Mouse (Mus musculus): ENCODE data around the gene Thsd7b.

The Thsd7b gene

GRCm38 (mm10) chr1:129272982-129273937 lies at the start of gene Thsd7b:
Gene Thsd7b (plus strand): TSS chr1:129273302.
- no peak for DNase-seq (ENCODE audit: low read depth, low spot score)
- Histone ChIP-seq H3K36me3 (ENCODE audit: control insufficient read depth, insufficient read depth, low read length, poor library complexity, severe bottlenecking) (no peaks in the 10 kb centered on the region), H3K27me3 (ENCODE audit: control insufficient read depth, insufficient read depth, low read length, poor library complexity, severe bottlenecking) (no peaks in the 10 kb centered on the region)

- Histone ChIP-seq H3K27me3 (ENCODE audit: control insufficient read depth, insufficient read depth, low read length, poor library complexity, severe bottlenecking) (no peaks in the 10 kb centered on the region), H3K36me3 (ENCODE audit: control insufficient read depth, insufficient read depth, low read length, poor library complexity, severe bottlenecking) (no peaks in the 10 kb centered on the region)
- DNase-seq (ENCODE audit: low read depth, low spot score) = peak; percentile 3
Observed at GRCm38 (mm10) chr1:129244292-129244691, 28.8 kb upstream of the Thsd7b start.

DNA sequence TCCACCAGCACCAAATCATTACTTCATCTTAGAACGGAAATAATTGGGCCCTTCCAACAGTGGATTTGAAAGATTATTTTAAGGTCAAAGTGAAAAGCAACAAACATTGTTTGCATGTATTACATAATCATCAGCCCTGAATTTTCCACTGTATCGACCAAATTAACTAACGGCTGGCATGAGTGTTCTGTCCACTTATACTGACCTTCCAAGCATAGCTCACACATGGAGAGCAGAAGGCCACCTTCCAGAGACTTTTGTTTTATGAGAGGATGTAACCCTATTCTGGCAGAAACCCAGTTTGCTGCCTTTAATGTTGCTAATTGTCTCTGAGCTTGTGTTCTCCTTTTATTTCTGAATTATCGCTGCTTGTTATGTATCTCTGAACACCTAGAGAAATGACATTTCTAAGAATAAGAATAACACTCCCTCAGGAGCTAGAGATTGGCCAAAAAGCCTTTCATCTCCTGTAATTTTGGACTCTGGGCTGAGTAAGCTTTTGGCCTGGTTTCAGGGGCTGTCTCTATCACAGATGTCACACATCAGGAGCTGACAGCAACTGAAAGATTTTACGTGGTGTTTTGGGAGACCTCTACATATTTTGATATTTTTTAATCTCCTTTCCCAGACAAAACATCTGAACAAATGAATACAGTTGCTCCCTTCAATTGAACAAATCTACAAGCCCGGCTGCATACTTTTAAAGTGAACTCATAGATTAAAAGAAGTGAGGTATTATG lies 22.2 kb upstream of the Thsd7b start:
- no peak for DNase-seq (ENCODE audit: low read depth, low spot score)
- Histone ChIP-seq H3K27me3 (ENCODE audit: control insufficient read depth, insufficient read depth, low read length, poor library complexity, severe bottlenecking) (no peaks in the 10 kb centered on the region), H3K36me3 (ENCODE audit: control insufficient read depth, insufficient read depth, low read length, poor library complexity, severe bottlenecking) (no peaks in the 10 kb centered on the region)

DNA sequence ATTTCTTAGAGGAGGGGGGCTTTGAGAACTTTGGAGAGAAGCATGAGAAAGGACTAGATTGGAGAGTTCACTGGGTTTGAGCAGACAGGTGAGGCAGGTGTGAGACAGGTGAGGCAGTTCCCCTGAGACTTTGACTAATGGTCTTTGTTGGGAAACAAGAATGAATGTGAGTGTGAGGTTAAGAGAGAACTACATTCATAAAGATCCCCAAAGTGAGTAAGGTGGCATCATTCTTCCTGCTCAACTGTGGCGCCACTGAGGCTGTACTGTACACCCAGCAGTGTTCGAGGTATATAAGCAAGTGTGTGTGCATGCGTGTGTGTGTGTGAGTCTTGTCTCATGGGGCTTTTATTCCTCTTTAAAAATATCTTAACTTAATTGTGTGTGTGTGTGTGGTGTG lies 6.4 kb upstream of the Thsd7b start:
- Histone ChIP-seq H3K36me3 (ENCODE audit: control insufficient read depth, insufficient read depth, low read length, poor library complexity, severe bottlenecking) (no peaks in the 10 kb centered on the region), H3K27me3 (ENCODE audit: control insufficient read depth, insufficient read depth, low read length, poor library complexity, severe bottlenecking) (no peaks in the 10 kb centered on the region)
- no peak for DNase-seq (ENCODE audit: low read depth, low spot score)

GRCm38 (mm10) chr1:129304173-129304572 lies 31.1 kb downstream of the Thsd7b start:
- no peak for DNase-seq (ENCODE audit: low read depth, low spot score)
- H3K36me3 ChIP-seq (ENCODE audit: control insufficient read depth, insufficient read depth, low read length, poor library complexity, severe bottlenecking) = no peaks in the 10 kb centered on the region
- H3K27me3 ChIP-seq (ENCODE audit: control insufficient read depth, insufficient read depth, low read length, poor library complexity, severe bottlenecking) = no peaks in the 10 kb centered on the region

GRCm38 (mm10) chr1:129324388-129324787 lies 51.3 kb downstream of the Thsd7b start:
- Histone ChIP-seq H3K27me3 (ENCODE audit: control insufficient read depth, insufficient read depth, low read length, poor library complexity, severe bottlenecking) (no peaks in the 10 kb centered on the region), H3K36me3 (ENCODE audit: control insufficient read depth, insufficient read depth, low read length, poor library complexity, severe bottlenecking) (no peaks in the 10 kb centered on the region)
- no peak for DNase-seq (ENCODE audit: low read depth, low spot score)

DNA sequence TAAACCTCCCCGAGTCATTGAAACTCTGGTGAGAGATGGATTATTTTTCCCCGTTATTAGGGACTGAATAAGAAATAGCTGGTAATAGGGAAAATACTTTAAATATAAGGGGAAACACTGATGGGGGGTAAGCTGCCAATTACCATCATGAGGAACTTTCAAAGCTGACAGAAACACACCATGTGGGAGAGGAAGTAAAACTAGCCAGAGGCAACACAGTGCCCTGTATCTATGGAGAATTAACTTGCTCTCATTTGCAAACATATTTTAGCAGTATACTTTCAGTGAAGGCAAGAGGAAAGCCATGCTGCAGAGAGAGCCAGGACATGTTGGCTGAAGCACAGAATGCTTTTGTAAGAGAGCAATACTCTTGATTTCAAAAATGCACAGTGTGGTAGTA lies 51.7 kb downstream of the Thsd7b start:
- no peaks in the 10 kb centered on the region for H3K27me3 ChIP-seq (ENCODE audit: control insufficient read depth, insufficient read depth, low read length, poor library complexity, severe bottlenecking)
- H3K36me3 ChIP-seq (ENCODE audit: control insufficient read depth, insufficient read depth, low read length, poor library complexity, severe bottlenecking) = no peaks in the 10 kb centered on the region
- no peak for DNase-seq (ENCODE audit: low read depth, low spot score)

- Histone ChIP-seq H3K36me3 (ENCODE audit: control insufficient read depth, insufficient read depth, low read length, poor library complexity, severe bottlenecking) (no peaks in the 10 kb centered on the region), H3K27me3 (ENCODE audit: control insufficient read depth, insufficient read depth, low read length, poor library complexity, severe bottlenecking) (no peaks in the 10 kb centered on the region)
- no peak for DNase-seq (ENCODE audit: low read depth, low spot score)
Observed at GRCm38 (mm10) chr1:129356631-129357030, 83.5 kb downstream of the Thsd7b start.

GRCm38 (mm10) chr1:129357378-129357777 lies 84.3 kb downstream of the Thsd7b start:
- no peak for DNase-seq (ENCODE audit: low read depth, low spot score)

GRCm38 (mm10) chr1:129363368-129363767 lies 90.3 kb downstream of the Thsd7b start:
- Histone ChIP-seq H3K36me3 (ENCODE audit: control insufficient read depth, insufficient read depth, low read length, poor library complexity, severe bottlenecking) (no peaks in the 10 kb centered on the region), H3K27me3 (ENCODE audit: control insufficient read depth, insufficient read depth, low read length, poor library complexity, severe bottlenecking) (no peaks in the 10 kb centered on the region)
- DNase-seq (ENCODE audit: low read depth, low spot score) = no peak

More at GRCm38 (mm10) chr1:129357378-129357777, 84.3 kb downstream of the Thsd7b start:
- Histone ChIP-seq H3K36me3 (ENCODE audit: control insufficient read depth, insufficient read depth, low read length, poor library complexity, severe bottlenecking) (no peaks in the 10 kb centered on the region), H3K27me3 (ENCODE audit: control insufficient read depth, insufficient read depth, low read length, poor library complexity, severe bottlenecking) (no peaks in the 10 kb centered on the region)

DNA sequence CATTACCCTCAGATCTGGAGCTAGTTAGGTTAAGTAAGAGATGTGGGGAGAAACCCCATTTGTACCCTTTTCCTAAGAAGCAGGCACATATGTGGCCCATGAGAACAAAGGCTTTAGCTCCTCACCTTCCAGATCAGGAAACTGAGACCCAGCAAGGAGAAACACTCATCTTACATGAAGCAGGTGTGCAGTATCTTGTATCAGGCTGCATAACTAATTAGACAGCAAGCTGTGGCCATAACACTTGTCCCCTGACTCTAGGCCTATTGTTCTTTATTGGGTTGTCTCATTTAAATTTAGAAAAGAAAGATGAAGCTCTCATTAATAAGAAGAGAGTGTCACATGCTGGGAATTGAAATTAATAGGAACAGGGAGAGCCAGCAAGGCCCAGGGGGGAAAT lies 91.7 kb downstream of the Thsd7b start:
- DNase-seq (ENCODE audit: low read depth, low spot score) = no peak
- H3K36me3 ChIP-seq (ENCODE audit: control insufficient read depth, insufficient read depth, low read length, poor library complexity, severe bottlenecking) = no peaks in the 10 kb centered on the region
- H3K27me3 ChIP-seq (ENCODE audit: control insufficient read depth, insufficient read depth, low read length, poor library complexity, severe bottlenecking) = no peaks in the 10 kb centered on the region

- no peaks in the 10 kb centered on the region for H3K36me3 ChIP-seq (ENCODE audit: control insufficient read depth, insufficient read depth, low read length, poor library complexity, severe bottlenecking)
- no peaks in the 10 kb centered on the region for H3K27me3 ChIP-seq (ENCODE audit: control insufficient read depth, insufficient read depth, low read length, poor library complexity, severe bottlenecking)
- DNase-seq (ENCODE audit: low read depth, low spot score) = no peak
Observed at GRCm38 (mm10) chr1:129365590-129365989, 92.5 kb downstream of the Thsd7b start.

GRCm38 (mm10) chr1:129386479-129386878 lies 113.4 kb downstream of the Thsd7b start:
- no peaks in the 10 kb centered on the region for H3K27me3 ChIP-seq (ENCODE audit: control insufficient read depth, insufficient read depth, low read length, poor library complexity, severe bottlenecking)
- DNase-seq (ENCODE audit: low read depth, low spot score) = no peak
- H3K36me3 ChIP-seq (ENCODE audit: control insufficient read depth, insufficient read depth, low read length, poor library complexity, severe bottlenecking) = no peaks in the 10 kb centered on the region

- DNase-seq (ENCODE audit: low read depth, low spot score) = no peak
- H3K36me3 ChIP-seq (ENCODE audit: control insufficient read depth, insufficient read depth, low read length, poor library complexity, severe bottlenecking) = no peaks in the 10 kb centered on the region
- H3K27me3 ChIP-seq (ENCODE audit: control insufficient read depth, insufficient read depth, low read length, poor library complexity, severe bottlenecking) = no peaks in the 10 kb centered on the region
Observed at GRCm38 (mm10) chr1:129411584-129411983, 138.5 kb downstream of the Thsd7b start.

DNA sequence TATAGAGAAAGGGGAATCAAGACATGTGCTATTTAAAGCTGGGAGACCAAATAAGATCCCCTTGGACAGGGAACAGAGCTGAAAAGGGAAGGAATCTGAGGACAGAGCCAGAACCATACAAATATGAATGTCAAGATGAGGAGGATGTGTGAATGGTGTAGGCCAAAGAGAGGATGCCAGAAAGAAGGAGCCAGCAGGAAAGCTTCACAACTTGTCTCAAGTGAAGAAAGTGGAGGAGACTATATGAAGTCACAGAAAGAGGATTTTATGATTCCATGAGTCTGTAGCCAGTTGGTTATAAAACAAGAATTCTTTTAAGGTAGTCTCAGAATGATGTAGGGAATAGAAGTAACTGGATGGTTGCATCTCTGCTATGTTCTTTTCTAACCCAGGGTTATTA lies 148.5 kb downstream of the Thsd7b start:
- DNase-seq (ENCODE audit: low read depth, low spot score) = no peak
- no peaks in the 10 kb centered on the region for H3K36me3 ChIP-seq (ENCODE audit: control insufficient read depth, insufficient read depth, low read length, poor library complexity, severe bottlenecking)
- H3K27me3 ChIP-seq (ENCODE audit: control insufficient read depth, insufficient read depth, low read length, poor library complexity, severe bottlenecking) = no peaks in the 10 kb centered on the region
